Mouse (Mus musculus): Measurements from ENCODE around the gene Tarbp1.

The Tarbp1 gene

DNA sequence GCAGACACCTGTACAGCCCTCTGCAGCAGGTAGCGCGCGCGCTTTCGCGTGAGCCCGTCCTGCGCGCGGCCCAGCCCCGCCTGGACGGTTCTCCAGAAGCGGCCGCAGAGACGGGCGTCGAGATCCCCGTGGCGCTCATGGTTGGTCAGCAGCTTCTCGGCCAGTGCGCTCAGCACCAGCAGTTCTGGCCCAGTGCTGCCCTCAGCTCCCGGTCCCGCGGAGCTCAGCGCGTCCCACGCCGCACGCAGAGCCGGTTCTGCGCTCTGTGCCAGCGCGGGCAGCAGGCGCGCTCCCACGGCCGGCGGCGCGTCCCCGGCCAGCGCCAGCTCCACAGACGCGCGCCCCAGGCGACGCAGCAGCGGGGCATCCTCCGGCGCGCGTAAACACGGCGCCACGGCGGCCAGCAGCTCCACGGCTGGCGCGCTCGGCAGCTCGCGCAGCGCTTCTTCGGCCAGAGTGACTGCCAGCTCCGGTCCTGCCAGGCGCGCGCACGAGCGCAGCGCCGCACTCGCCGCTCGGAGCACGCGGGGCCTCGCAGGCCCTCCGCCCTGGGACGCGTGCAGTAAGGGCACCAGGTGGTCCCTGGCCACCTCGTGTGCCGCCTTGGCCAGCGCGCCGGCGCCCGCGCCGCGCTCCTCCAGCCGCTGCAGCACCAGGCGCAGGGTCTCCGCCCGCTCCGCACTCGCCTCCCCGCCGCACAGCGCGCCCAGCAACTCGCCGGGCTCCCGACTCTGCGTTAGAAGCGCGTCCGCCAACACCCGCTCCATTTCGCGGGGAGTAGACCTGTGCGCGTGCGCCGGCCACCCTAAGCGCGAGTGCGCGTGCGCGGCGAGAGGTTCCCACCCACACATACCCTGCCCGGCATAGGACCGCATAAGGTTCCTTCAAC, at the start of gene Tarbp1:
Tarbp1 (minus strand) TSS at position 767 of the 889 bp plus-strand sequence.
- peak; percentile 93 to 94 for DNase-seq (ENCODE audit: low spot score in 2 of 2)

DNA sequence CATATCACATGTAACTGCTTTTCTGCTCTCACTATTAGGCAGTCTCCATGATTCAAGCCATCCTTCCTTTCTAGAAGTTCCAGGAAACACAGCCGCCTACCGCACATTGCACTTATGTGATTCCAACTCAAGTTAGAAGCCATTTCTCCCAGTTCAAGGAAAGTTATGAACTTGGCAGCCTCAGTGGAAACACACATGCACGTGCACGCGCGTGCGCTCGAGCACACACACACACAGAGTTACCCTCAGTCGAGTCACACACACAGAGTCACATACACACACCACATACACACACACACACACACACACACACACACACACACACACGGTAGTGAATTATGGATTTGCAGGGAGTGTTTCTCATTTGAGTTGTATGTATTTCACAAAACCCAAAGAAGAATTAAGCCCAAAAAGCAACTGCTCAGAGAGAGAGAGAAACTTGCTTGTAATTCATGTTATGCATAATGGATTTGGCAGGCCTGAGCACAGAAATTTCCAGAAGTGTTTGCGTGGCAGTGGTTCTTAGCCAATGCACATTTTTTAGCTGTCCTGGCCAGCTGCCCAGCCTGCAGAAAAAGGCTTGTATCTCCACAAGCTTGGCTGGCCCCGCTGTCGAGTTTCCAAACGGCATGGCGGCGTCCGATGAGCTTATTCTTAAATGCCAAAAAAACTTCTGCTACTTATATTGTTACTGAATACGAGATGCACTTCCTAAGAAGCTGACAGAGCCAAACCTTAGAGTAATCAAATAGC, 49.5 kb upstream of the Tarbp1 start:
- peak; percentile 95 for DNase-seq (ENCODE audit: low spot score in 2 of 2)

DNA sequence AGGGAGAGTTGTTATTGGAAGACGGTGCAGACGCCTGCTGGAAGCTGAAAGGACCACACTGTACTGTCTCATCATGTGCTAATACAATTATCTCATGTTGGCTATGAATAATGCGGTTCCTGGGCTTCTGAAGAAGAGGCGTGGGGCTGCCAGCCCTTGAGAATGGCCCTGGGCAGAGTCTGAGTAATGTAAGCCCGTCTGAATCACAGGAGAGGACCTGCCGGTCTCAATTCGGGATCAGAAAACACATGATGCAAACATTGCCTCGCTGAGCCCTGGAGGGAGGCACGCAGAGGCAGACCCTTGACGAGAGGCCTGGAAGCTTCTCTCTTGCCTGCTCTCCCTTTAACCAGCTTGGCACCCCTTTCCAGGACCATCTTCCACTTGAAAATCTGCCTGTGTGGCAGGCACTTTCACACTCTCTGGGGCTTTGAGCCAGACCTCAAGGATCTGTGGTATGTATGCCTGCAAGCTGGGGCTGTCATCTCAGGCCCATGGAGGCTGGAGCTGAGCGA, 48.3 kb upstream of the Tarbp1 start:
- DNase-seq (ENCODE audit: low spot score in 2 of 2): peak in 1 of 2 experiments; percentile 52

DNA sequence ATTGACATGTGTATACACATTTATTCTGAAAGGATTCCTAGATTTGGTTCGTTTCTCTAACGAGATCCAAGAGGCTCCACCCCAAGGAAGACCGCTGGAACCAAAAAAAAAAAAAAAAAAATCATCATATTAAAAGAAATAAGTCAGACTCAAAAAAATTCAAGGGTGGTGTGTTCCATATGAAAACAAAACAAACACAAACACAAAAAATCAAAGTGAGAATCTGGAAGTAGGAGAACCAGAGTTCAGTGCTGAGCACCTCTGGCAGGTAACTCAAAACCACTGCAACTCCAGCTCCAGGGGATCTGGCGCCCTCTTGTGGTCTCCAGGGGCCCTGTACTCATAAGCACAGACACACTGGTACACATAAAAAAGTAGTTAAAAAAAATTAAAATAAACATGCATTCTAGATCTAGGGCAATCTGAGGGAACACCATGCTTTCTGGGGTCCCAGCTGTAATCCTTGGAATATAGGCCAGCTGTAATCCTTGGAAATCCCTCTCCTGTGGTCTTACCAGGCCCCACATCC, 44.6 kb upstream of the Tarbp1 start:
- no peak for DNase-seq (ENCODE audit: low spot score in 2 of 2)

DNA sequence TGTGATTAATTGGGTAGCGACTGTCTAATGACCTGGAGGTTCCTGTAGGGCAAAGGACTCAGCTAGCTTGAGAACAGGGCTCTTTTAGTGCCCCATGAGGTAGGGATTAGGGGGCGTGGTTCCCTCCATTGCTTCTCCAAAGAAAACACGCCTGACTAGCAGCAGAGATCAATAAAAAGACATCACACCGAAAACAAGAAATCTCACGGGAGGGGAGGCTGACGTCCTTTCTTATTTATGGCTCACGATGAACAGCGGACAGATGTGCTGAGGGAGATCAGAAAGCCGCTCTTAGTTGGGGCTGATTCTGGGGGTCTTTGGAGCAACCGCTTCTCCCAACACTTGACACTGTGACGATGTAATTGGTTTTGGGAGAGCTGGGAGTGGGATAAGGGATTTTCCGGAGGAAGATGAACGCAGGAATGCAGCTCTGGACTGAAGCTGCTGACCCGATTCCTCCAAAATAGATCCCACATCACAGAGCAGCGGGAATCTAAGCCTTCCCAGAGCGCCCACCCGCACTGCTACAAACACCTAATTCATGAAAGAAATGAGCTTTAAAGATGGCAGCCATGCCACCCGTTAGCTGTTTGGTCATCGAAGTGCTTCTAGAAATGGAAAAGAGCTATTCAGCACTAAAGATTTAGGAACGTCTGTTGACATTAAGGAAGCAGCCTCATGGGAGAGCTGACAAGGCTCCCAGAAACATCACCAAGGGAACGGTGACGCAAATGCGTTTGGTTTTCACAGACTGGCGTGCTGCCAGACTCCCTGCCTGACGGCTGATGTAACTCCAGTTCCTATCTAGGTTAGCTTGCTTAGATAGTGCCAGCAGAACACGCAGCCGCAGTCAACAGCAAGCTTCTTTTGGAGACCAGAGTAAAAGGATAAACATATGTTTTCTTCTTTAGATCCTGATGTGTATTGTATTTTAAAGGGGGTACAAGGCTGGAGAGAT, 42.0 kb upstream of the Tarbp1 start:
- DNase-seq (ENCODE audit: low spot score in 2 of 2): peak; percentile 99

DNA sequence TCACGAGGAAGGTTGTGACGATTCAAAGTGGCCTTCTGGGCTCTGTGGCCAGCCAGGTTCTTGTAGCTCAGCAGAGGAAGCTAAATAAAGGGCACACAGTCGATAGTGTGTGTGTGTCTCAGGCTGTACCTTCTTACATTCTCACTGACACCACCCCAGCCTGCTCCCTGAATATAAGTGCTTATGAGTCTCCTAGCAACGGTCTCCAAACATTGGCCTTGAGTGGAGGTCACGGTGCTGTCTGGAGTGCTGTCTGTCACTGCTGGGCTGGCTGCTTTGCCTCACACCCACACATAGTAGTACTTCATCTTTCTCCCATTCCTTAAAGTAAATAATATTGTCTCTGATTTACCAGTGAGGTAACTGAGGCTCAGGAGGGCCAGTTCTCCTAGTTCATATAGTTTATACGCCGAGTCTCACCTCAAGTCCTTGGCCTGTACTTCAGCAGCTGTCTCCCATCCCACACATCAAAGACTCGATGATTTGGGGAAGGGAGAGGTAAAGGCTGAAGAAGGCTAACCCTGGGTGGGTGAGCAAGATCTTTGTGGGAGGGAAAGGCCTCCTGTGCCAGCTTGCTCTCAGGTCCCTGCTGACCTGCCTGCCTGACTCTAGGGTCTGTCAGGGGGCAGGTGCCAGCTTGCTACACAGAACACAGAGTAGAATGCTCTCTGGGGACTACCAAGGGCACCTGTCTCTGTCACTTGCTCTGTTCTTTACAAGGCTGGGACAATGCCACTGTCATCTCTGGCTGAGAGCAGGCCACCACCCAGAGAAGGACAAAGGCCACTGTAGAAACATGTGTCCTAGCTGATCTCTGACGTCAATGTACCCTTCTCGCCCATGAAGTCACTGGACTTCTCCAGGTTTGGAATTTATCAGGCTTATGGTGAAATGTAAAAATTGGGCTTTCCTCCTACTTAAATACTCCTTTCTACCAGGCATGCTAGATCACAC, 39.4 kb upstream of the Tarbp1 start:
- DNase-seq (ENCODE audit: low spot score in 2 of 2): no peak

DNA sequence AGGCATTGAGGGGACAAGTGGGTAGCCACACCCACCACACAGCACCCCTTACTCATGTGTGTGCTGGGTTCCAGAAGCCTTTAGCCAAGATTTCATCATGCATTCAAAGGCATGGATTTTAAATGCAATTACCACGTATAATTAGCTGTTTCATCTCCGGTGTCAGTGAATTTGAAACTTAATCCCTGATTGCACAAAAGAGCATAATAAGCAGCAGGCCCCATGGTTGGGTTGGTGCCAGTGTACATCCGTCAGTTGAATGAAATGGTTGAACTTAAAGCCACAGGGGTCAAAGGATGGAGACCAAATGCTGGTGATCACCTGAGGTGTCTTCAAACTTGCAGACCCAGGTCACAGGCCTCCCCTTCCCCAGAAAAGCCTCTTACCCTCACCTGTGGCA, 36.0 kb upstream of the Tarbp1 start:
- DNase-seq (ENCODE audit: low spot score in 2 of 2): no peak

DNA sequence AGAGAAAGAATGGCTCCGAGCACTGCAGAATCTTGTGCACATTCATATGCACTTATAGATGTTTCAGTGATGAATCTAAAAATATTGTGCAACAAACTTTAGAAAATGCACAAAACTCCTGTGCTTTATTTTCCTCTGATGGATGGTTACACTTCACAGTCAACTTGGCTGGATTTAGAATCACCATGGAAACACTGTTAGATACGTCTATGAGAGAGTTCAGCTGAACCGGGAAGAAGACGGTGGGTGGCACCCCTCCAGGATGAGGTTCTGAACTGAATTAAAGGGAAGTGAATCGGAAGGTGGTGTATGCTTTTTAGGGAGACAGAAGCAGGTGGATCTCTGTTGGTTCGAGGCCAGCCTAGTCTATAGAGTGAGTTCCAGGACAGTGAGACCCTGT, 34.8 kb upstream of the Tarbp1 start:
- peak; percentile 75 to 78 for DNase-seq (ENCODE audit: low spot score in 2 of 2)

DNA sequence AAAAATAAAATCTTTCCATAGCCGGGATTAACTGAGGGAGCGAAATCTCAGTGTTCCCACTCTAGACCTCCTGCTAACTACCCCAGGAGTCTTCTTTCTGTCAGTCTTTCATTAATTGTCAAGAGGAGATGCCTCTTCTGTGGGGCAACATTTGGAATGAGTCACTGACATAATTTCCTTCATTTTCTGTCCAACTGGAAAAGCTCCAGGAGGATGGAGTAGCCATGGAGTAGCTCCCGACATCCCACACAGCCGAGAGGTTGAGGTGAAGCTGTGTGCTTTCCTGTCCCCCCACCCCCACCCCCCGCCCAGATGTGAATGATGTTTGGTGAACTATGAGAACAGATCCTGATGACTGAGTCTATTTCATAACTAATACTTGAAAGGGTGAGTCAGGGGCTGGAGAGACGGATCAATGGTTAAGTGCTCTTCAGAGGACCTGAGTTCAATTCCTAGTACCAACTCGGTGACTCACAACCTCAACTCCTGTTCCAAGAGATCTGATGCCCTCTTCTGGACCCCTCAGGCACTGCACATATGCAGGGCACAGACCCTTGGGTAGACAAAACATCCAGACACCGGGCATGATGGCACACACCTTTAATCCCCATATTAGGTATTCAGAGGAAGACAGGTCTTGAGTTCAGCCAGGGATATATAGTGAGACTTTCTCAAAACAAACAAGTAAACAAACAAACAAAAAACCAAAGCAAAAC, 34.2 kb upstream of the Tarbp1 start:
- no peak for DNase-seq (ENCODE audit: low spot score in 2 of 2)

DNA sequence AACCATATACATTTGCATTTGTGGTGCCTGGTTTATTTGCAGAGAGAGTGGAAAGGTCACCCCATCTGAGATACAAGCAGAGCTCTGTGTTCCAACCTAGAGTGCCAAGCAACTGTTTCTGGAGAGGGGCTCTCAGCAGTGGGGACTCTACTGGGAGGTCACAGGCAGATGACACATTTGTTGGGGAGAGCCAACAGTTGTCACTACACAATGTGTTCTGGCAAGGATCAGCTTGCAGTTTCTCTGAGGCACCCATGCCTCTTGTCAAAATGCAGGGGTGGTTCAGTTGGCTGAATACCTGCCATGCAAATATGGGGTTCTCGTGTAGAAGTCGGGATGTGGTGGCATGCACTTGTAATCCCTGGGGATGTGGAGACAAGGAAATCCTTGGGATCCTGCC, 33.4 kb upstream of the Tarbp1 start:
- no peak for DNase-seq (ENCODE audit: low spot score in 2 of 2)

DNA sequence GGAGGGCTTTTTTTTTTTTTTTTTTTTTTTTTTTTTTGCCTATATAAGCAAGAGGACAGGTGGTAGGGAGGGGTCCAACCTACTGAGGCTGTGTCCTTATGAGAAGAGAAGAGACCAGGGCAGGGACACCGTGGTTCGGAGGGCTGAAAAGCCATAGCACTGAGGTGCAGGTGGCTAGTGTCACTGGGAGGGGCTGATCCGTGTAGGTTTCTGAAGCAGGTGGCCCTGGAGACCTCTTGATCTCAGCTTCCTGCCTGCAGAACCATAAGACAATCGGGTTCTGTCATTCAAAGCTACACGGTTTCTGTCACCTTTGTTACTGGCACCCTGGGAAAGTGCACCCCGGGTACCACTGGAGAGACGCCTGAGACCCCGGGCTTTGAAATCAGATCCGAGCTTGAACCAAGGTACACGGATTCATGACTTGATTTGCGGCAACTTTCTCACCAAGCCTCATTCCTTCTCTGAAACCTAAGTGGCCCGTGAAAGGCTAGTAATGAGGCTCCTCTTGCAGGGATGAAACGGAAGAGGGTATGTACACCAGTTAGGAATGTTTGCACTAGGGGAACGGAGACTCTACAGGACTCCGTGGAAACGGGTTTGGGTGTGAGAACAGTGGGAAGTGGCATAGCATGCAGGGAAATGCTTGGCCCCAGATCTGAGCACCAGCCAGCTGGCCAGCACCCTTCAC, 29.8 kb upstream of the Tarbp1 start:
- no peak for DNase-seq (ENCODE audit: low spot score in 2 of 2)

DNA sequence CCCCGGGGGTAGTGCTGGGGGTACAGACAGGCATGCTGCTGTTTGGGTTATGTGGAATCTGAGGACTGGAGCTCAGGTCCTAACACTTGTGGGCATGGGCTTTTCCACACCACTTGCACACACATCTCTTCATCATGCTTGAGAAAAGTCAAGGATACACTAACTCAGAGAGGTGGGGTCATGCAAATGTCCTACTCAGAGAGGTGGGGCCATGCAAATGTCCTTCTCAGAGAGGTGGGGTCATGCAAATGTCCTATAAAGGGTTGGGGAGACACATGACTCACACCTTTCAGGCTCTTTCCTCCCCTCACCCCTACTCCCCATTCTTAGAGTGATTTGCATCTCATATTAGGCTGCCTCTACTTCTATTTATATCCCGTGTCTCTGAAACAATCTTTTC, 27.9 kb upstream of the Tarbp1 start:
- no peak for DNase-seq (ENCODE audit: low spot score in 2 of 2)

DNA sequence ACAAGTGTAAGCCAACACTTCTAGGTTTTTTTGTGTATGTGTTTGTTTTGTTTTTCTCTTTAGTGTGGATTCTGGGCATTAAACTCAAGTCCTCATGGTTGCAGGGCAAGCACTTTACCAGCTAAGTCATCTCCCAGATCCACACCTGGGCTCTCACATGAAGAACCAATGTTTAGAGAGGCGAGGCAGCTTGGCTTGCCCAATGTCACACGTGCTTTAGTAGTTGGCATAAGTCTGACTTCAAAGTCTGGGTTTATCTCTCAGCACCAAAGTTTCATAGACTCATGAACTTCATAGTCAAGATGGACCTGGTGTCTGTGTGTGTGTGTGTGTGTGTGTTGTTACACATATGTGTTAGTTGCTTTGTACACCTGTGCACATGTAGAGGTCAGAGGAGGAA, 24.5 kb upstream of the Tarbp1 start:
- DNase-seq (ENCODE audit: low spot score in 2 of 2): no peak

DNA sequence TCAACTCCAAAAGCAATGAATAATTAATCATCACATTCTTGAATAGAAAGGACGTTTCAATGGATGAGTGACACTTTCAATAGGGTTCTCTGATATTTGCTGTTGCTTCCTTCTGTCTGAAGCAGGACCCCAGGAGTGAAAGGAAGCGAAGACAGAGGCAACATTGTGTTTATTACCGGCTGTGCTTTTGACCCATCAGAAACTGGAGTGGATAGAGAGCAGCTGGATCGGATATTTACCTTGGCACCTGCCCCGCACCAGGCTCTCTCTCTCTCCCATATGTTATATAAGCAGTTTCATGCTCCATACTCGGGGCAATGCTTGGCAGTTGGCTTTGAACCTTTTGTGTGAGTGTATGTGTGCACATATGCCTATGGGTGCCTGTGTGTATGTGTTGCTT, 23.6 kb upstream of the Tarbp1 start:
- no peak for DNase-seq (ENCODE audit: low spot score in 2 of 2)

DNA sequence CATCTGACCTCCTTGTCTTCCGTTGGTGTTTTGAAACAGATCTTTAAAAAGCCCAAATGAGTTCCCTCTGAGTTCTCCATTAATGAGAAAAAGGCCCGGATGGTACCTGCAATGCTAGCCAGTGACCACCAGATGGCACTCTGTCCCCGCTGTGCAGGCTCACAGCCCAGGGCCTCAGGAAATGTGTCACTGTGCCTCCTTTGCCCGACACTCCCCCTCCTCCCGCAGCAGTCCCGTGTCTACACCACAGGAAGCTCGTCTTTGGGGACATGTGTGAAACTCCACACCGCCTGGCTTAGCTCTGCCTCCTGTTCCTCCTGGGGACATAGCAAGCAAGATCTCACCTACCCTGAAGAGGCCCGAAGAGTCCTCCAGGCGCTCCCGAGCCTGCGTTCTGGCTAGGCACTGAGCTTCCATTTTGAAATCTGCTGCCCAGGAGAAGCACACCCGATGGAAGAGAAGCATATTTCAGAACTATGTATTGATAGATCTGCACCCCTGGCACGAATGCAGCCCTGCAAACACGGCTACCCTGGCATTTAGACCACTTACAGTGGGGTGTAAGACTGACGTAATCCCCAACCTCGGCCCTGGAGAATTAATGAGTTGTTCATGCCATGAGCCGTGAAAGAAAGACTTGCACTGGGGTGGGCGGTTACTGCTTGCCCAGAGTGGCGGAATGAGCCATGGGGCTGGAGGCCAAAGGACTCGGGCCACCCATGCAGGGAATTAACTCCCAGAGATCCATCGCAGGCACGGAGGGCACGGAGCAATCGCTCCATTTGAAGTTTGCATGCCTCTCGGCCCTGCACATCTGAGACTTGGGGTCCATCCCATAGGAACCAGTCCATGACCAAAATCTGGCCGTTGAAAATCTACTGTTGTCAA, 22.9 kb upstream of the Tarbp1 start:
- DNase-seq (ENCODE audit: low spot score in 2 of 2): peak; percentile 94 to 95

DNA sequence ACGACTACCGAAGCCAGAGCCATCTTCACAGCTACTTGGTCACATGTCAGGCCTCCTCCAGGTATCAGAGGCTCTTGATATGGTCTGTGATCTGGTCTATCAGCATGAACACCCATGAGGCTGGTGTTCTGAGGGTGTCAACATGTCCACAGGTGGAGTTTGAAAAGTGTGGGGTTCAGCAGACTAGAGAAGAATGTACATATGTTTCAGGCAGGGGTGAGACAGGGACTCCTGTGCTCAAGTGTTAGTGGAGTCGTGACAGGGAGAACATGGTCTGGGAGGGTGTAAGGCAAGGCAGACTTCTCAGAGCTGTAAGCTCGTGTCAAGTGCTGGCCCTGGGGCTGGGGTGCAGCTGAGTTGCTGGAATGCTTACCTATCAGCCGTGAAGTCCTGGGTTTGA, 22.1 kb upstream of the Tarbp1 start:
- no peak for DNase-seq (ENCODE audit: low spot score in 2 of 2)

DNA sequence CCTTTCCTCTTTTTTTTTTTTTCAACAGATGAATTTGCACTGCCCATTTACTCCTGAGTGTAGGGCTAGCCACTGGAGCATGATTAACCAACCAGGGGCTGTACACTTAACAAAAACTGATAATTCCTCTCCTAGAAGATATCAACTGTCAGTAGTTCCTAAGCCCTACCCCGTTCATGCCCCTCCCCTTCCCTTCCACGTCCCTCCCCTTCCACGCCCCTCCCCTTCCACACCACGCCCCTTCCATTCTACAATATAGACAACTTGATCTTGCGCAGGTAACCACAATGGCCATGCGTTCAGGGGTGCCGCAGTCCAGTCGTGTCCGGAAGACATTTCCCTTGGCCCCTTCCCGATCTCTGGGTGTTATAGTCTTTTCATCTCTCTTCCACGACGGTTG, 20.6 kb upstream of the Tarbp1 start:
- no peak for DNase-seq (ENCODE audit: low spot score in 2 of 2)

Data from right cerebral cortex, postnatal 10 days (tissue).